Comparison of ENCODE assay signal across 16 mouse cellular contexts in genomic region chr14:73807169-73807568, GRCm38 (mm10).
"Had no signal": no experiment of that assay in that cellular context is flagged by ENCODE, and none has a peak within 500 bp of the region (broad histone marks: within the 10 kb centered on the region; RNA-seq: fewer than 3 reads in every experiment).

No protein-coding gene starts in this region.

- H3K4me2 ChIP-seq: neural tube, embryonic 13.5 days; neural tube, embryonic 15.5 days; stomach, embryonic 15.5 days had no signal

- H3K27me3 ChIP-seq: neural tube, embryonic 13.5 days; neural tube, embryonic 15.5 days; stomach, embryonic 15.5 days had no signal

- H3K9me3 ChIP-seq: neural tube, embryonic 13.5 days; neural tube, embryonic 15.5 days; stomach, embryonic 15.5 days had no signal

- H3K36me3 ChIP-seq: neural tube, embryonic 13.5 days; neural tube, embryonic 15.5 days; stomach, embryonic 15.5 days had no signal

- H3K4me3 ChIP-seq: neural tube, embryonic 13.5 days; neural tube, embryonic 15.5 days; stomach, embryonic 15.5 days had no signal

- H3K27ac ChIP-seq: neural tube, embryonic 13.5 days; neural tube, embryonic 15.5 days; stomach, embryonic 15.5 days; stomach, postnatal 0 days had no signal

- H3K4me1 ChIP-seq: neural tube, embryonic 13.5 days; neural tube, embryonic 15.5 days; stomach, embryonic 15.5 days had no signal

- H3K9ac ChIP-seq: neural tube, embryonic 13.5 days; neural tube, embryonic 15.5 days; stomach, embryonic 15.5 days had no signal

- DNase-seq: retina, postnatal 1 day; right cerebral cortex, adult 18-20 months; right cerebral cortex, postnatal 14 days; right cerebral cortex, postnatal 25 days; right cerebral cortex, postnatal 4 days; spleen, adult 18-20 months; thymus, adult 18-20 months; thymus, adult 2 months; thymus, postnatal 14 days; thymus, postnatal 25 days; thymus, postnatal 36 days; thymus, postnatal 4 days had no signal
